Mouse (Mus musculus) gastrocnemius, postnatal 36 days (tissue): ENCODE results near the gene Lrrc42. TPM values are rescaled to one million over a fixed set of nuclear protein-coding genes. Genes with fewer than 3 reads are reported as not detected.

ENCODE experiments used
- DNase-seq, 2 experiments: peaks; one replicate each; pipeline ENCODE4 v3.0.0; 2022
- intact Hi-C: fragments of 180-260 bp; cut with DNase I; formaldehyde crosslinking; loops from one replicate; pipeline ENCODE4 v1.15.1; 2025
- total RNA-seq, 2 experiments: library from RNA; stranded (reverse); gene quantifications; 2 replicates each; pipeline ENCODE4 v1.2.3; 2021

Lrrc42 gene
- total RNA-seq, 2 experiments from 2014 or later: 7.0 to 7.8 TPM

DNA sequence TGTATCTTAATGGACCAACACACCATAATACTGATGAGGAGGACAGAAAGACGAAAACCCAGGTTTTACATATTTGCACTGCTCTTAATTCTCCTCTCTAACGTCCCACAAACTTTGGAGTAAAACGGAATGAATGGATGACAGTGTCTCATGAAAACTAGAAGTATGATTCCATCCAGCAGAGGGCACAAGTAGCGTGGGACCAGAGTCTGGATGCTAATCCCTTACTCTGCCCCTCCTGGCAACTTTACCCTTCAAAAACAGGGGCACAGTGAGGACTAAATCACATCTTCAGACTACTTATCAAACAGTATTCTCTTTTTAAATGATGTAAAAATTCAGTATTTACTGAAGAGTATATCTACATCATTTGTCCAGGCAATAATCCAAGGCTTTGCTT is 2.8 kb downstream of the Lrrc42 start:
- DNase-seq: no peak
- intact Hi-C loops: loop anchor here (2.0 kb wide), 1 partner anchor 98 kb away; no protein-coding TSS in a partner anchor

DNA sequence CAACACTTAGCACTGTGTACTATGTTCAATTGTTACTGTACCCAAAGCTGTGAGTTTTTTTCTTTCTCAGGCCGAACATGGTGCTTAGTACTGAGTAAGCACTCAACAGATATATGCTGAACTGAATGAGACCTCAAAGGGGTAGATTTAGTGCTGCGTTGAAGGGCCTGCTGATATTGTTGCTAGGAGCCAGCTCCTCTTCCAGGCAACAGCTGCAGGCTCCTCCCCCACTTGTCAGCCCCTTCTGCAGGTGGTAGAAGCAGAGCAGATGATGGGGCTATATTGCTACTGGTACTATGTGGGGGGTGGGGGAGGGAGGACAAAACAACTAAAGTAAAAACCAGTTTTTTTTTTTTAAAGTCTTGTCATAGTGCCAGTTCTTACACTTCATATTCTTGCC is 3.9 kb downstream of the Lrrc42 start:
- intact Hi-C loops: no loop called here
- DNase-seq: no peak

DNA sequence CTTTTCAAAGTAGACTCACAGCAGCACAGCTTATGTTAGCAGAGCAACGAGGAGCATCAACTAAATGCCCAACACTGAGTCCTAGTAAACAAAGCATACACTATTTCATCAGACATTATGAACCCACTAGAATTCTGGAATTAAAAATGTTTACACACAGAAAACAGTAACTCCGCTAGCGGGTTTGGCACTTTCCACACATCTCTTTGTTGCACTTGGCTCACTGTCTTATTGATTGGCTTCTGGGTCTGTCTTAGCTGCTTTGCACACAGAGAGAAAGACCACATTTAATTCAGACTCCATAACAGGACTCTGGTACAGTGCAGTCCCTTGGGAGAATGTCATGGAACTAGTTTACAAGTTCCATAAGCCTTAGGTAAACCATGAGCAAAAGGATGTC is 5.3 kb downstream of the Lrrc42 start:
- no peak for DNase-seq
- intact Hi-C loops: no loop called here

DNA sequence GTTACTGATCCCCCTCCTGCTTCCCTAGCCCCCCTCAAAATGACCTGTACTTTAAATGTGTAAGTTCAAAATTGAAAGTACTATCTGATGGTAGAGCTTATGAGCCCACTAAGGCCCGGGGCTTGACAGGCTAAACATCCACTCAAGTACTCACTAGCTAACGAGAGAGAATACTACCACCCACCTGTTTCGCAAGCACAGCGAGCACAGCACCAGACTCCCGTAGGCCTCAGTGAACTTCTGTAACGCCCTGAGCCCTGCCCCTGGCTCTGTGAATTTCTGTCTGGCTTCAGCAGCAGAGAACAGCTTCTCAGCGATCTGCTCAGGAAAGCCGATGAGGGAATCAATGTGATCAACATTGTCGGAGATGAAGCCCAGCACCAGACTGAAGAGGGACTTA is 6.2 kb downstream of the Lrrc42 start:
- DNase-seq: no peak
- intact Hi-C loops: no loop called here

DNA sequence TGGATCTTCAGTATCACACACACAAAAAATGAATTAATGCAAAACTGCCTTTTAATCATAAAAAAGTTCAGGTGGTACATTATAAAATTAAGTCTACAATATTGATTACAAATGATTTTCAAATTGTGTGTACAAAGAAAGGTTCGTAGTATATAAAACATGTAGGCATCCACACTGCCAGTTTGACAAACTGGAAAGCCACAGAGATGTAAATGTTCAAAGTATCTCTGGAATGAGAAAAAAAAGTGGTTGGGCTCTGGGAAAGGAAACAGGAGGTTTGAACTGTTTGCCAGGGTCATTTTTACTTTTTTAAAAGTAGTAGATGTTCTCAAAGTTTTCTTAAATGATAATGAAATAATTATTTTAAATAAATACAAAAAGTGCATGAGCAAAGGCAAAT is 7.3 kb downstream of the Lrrc42 start:
- intact Hi-C loops: no loop called here
- DNase-seq: no peak

DNA sequence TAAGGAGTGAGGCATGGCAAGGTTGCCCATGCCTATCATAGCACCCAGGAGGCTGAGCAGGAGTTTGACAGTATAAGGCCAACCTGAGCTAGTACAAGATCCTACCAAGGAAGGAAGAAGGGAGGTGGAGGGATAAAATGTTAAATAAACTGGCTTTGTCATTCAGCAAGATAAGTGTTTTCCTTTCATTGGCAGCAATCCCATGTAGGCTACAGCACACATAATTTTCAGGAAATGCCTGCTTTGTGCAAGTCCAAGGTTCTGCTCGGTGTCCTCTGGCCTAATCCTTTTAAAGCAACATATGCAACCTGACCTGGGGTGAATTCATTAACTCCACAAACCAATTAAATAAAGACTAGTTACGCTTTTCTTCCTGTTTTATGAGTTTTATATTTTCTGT is 8.0 kb downstream of the Lrrc42 start:
- intact Hi-C loops: no loop called here
- DNase-seq: no peak

DNA sequence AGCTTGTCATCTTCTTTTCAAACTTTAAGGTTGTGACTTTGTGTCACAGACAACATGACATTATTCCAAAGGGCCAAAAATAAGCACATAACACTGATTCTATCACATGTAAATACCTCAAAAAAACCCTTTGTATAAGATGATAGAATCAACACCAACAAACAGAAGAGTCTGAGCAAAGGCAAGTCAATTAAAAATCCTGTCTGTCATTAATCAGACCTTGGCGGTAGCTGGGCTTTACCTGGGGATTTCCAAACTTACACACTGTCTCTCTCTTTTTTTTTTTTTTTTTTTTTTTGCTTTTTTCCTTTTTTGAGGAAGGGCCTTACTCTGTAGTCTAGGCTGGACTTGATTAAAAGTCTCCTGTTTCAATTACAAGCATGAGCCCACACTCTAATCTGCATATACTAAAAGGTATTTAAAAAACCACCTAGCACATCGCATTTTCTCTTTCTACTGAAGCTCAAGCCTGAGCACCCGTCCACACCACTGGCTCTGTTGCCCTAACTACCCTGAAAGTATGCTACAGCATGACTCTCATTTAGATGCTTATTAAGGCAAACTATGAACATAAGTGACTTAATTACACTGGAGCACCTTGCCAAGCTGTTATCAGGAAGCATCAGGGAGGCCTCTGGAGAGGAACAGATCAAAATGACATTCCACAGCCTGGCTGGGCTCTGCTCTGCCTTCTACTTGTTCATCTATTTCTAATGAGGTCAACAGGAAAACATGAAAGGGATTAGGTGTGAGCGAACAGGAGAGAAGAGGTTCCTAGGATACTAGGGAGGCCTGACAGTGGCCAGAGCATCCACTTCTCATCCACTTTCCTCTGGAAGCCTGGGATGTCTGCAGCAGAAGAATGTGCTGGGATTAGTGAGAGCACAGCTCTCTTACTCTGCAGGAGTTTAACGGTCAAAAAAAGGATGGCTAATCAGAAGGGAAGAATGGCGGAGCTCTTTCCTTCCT is 9.7 kb downstream of the Lrrc42 start:
- DNase-seq: no peak
- intact Hi-C loops: no loop called here

DNA sequence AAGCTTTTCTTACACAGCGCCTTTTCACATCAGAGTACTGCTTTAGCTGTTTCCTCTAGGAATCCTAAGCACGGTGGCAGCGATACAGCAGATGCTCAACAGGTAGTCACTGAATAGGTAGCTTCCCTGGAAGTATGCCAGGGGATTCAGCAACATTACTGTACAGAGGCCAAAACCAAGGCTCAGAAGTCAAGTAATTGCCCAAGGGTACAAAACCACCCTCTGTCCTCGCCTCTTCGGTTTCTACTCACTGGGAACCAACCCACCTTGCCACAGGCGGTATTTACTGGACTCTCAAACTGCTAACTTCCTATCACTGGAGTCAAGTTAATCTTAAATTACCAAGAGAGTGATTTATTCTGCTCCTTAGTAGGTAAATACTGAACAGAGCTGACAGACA is 13.1 kb downstream of the Lrrc42 start:
- intact Hi-C loops: no loop called here
- no peak for DNase-seq

DNA sequence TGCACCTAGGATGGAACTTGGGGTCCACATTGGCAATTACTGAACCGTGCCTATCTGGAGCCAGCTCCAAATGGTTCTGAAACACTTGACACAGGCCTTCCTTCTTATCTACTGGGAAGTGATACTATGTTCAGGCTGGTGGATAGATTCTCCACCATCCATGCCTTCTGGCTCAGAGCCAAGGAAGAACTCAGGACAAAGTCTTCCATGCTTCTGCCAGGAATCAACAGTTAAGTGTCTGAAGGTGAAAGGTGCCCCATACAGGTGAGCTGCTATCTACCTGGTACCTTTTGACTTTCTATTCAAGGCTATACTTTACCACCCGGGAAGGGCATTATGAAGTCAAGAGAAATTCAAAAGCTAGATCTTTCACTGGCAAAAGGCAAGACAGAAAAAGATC is 15.1 kb downstream of the Lrrc42 start:
- no peak for DNase-seq
- intact Hi-C loops: no loop called here

DNA sequence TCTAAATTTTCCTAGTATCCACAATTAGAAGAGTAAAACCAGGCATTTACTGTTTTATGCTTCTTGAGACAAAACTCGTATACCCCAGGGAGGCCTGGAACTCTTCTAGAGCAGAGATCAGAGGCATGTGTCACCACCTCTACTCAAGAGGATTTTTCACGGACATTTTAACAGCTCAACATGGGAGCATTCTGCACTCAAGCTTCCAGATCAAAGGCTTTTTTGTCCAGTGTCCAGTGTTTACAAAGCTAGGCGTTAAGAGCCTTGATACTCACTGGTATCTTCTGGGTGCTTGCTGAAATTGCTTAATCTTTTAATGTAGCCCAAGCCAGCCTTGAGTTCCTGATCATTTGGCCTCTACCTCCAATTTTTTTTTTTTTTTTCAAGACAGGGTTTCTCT is 21.1 kb downstream of the Lrrc42 start:
- intact Hi-C loops: no loop called here
- no peak for DNase-seq

DNA sequence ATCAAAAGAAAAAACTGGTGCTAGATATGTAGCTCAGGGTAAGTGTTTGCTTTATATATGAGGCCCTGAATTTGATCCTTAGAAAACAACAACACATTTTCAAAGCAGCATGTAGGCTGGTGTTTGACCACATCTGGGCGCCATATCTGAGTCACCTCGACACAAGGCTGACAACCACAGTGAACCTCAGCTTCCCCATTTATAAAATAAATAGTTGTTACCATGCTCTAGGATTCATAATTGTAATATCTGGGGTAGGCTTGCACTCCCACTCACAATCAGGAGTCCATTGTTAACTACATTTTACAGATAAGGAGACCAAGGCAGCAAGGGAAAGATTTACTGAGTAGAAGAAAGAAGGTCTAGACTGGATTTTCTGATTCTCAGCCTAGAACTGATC is 27.0 kb downstream of the Lrrc42 start:
- intact Hi-C loops: no loop called here

DNA sequence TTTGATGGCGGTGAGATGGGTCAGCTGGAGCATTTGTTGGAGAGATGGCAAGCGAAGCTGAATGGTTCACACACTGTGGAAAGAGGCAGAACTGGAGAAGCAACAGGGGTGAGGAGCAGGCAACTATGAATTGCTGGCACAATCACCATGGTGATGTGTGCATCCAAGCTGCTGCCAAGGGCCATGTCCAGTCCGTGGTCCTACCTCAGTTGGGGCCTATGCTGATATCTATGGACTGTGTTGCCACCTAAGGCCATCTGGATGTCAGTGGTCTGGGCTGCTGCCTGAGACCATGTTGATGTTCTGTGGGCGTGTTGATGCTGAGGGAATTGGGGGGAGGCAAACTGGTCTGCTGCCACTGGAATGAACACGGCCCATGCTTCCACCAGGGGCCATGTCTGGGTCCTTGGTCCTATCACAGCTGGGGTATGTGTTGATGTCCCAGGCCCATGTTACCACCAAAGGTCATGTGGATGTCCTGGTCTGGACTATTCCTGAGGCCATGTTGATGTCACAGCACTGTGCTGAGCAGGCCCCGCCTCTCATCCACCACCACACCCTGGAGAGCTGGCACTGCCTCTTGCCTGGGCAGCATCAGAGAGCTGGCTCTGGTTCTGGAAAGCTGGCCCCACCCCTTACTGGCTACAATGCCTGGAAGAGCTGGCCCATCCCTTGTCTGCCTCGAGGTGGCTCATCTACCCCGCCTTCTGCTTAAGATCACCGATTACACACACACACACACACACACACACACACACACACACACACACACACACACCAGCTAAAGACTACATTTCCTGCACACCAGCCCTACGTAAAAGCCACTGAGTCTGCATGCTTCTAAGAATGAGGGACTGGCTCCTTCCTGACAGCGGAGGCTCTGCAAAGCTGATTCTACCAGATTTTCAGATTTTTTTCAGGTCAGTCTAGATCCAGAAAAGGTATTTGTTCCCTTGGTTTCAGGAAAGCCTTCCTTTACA is 29.8 kb downstream of the Lrrc42 start:
- intact Hi-C loops: no loop called here
- peak; percentile 49 to 51 for DNase-seq

More for the DNA sequence above, 27.0 kb downstream of the Lrrc42 start:
- no peak for DNase-seq

DNA sequence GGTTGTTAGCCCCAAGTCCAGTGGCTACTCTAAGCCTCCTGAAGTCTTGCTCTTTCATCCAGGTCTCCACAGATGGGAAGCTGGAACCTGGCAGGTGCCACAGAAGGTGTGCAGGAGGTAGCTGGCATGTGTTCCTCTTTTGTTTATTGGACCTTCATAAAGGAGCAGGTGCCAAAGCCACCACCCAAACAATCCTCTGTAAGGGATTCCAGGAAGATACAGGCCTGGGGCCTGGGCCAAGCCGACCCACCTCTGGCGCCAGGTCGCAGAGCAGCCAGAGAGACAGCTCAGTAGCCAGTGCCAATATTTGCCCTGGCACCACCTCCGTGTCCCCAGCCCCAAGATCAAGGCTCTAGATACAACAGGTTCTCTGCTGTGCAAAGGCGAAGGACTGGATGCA is 31.8 kb downstream of the Lrrc42 start:
- intact Hi-C loops: no loop called here

DNA sequence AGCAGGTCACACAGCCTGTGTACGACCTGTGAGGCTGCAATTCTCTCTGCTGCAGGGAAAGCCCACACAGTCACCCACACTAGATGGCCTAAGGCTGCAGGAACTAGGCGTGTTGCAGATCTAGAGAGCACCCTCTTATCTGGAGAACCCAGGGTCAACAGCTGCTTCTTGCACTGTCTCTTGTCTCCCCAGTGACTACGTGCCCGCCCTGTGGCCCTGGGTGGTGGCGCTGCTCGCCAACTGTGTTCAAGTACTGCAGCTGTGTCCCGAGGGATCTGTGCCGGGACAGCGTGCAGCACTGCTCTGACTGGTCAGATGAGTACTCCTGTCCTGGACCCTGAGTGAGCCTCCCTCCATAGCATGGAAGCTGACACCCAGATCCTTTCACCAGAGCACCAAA is 35.8 kb downstream of the Lrrc42 start:
- no peak for DNase-seq
- intact Hi-C loops: no loop called here

More for the DNA sequence above, 31.8 kb downstream of the Lrrc42 start:
- no peak for DNase-seq

DNA sequence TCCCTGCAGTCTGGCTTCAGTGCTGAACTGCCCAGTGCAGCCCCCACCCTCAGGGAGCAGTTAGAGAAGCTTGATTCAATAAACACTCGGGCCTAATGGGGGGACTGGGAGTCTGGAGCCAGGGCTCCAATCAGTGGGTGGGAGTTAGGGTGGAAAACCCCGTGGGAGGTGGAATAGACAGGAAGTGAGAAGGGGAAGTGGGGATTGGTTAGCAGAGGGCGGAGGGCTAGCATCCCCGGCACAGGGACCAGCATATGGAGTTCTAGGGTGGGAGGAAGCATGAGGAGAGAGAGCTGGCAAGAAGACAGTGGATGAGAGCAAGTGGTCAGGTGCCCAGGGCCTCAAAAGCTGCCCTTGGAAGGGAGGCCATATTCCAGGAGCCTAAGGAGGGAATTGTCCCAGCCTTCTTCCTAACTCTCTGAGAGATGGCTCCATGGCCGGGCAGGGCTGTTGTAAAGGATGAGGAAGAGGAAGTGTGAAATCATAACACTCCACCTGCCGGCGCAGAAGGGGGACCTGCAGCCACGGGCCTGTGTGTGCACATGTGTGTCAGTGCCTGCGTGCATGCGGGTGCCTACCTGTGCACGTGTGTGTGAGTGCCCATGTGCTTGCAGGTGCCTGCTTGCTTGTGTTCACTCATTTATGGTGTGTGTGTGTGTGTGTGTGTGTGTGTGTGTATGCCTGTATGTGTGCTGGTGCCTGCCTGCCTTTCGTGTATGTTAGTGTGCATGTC is 39.9 kb downstream of the Lrrc42 start:
- no peak for DNase-seq
- intact Hi-C loops: no loop called here

DNA sequence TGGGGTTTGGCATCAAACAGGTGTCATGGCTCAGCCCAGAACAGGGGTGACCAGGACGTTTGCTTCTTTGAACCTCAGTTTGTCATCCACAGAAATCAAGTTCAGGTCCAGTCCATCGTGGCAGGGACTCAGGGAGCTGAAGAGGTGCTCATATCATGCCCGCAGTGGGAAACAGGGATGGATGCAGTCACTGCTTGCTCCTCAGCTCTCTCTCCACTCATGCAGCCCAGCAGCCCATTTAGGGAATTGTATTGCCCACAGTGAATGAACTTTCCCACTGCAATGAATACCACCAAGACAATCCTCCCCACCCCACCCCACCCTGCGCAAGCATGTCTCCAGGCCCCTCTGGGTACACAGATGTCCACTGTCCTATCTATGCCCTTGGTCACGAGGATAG is 41.4 kb downstream of the Lrrc42 start:
- no peak for DNase-seq
- intact Hi-C loops: no loop called here

DNA sequence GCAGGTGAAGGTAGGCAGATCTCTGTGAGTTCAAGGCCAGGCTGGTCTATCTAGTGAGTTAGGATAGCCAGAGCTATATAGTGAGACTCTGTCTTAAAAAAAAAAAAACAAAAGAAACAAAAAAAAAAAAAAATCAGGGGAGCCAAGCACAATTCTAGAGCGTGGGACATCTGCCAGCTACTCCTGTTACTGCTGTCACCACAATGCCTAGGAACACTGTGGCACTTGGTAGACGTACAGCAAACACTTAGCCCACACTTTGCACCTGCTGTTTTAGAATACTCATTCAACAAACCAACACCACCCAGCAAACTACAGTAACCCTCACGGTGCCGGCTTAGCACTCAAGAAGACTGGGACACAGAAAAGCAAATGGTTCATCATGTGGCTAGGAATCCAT is 41.9 kb downstream of the Lrrc42 start:
- intact Hi-C loops: no loop called here
- DNase-seq: no peak

DNA sequence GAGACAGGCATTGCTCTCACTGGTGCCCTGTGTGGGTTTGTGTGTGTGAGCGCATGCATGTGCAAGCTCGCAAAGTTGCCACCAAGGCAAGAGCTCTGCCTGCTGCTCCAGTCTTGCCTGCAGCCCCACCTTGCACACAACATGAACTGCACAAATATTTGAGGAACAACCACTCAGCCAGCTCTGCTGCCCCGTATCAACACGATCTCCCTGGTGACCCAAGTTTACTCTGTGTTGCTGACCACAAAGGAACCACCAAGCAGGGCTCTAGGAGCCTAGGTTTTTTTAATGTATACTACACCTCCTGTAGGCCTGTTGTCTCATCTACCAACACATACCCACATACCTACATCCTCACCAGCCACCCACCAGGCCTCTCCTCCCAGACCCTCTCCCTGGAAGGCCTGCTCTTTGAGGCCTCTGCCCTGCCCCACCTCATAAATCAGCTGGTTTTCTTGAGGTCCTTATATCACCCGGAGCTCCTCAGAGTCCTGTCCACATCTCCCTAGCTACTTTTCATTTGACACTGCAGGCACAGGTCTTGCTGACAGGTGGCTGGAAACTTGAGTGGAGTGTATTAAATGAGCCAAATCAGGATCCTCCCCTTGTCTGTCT is 42.7 kb downstream of the Lrrc42 start:
- no peak for DNase-seq
- intact Hi-C loops: no loop called here

DNA sequence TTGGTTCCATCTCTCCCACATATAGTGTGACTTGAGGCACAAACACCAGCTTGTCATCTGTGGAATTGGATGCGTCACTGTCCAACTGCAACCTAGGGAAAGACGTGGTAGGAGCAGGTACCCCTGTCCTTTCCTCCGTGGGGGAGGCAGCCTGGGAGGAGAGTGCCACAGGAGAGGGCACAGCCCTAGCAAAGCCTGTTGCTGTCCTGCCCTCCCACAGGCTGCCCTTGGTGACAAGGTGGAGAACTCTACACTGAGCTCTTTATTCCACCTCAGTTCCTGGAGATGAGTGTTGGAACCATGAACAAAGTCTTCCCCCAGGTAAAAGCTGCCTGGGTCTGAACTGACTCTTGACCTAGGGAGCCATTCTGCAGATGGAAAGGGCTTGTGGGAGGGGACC is 44.5 kb downstream of the Lrrc42 start, which contains the start of gene Ldlrad1:
Ldlrad1 (plus strand) TSS at position 301 of the 400 bp plus-strand sequence.
- no peak for DNase-seq
- intact Hi-C loops: no loop called here

DNA sequence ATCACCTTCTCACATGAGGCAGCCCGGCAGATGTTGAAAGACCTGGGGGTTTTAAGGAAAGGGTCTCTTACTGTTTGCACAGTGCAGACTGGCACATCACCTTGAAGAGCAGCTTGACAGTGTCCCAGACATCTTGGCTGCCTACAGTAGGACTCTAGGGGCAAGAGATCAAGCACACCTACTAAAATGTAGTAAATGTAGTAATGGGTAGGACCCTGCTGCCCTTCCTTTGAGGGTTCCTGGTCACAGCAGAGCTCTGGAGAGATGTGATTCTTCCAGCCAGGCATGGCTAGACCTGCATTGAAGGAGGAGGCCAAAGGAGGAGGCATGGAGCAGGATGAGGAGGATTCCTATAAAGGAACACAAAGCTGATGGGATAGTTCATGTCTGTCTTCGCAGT is 46.3 kb downstream of the Lrrc42 start:
- intact Hi-C loops: no loop called here

More for the DNA sequence above, 46.3 kb downstream of the Lrrc42 start:
- no peak for DNase-seq
